Mouse (Mus musculus) lung, postnatal 0 days (tissue): ENCODE data around the gene Trim80.
"Not testable (repeated sequence)": the region's sequence is repeated elsewhere in the genome, so short reads cannot be mapped to it uniquely, and the experiment has no call there.

ENCODE experiments used
- CTCF ChIP-seq: IDR thresholded peaks from 2 replicates; pipeline ENCODE4 v1.5.1; 2016; ENCODE audit warnings: antibody characterized with exemption, mild to moderate bottlenecking
- EP300 ChIP-seq: IDR thresholded peaks from 2 replicates; pipeline ENCODE4 v1.6.1; 2016; ENCODE audit warnings: antibody characterized with exemption, mild to moderate bottlenecking, control low read depth

DNA sequence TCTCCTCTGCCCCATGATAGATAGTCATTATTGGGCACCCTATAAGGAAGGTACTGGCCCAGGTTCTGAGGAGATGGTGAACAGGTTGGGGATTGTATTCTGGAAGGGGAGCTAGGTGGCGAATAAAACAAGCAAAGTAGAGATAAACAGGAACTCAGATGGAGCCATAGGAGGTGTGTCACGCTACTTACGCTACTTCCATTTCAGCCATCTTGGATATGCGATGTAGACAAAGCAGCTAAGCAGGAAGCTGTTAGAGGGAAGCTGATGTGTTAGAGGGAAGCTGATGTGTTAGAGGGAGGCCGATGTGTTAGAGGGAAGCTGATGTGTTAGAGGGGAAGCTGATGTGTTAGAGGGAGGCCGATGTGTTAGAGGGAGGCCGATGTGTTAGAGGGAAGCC, 37.0 kb downstream of the Trim80 start:
- TF ChIP-seq CTCF, EP300: not testable (repeated sequence)
